In genomic region chr6:34780943-34781289, GRCm38 (mm10) we compare ENCODE assay signal across 8 mouse cellular contexts. TPM values are rescaled to one million over a fixed set of nuclear protein-coding genes. Genes with fewer than 3 reads are reported as not detected.
DNase-seq lines count a peak whose midpoint lies in the region; ATAC-seq and TF ChIP-seq lines count a peak whose summit lies in the region.

No protein-coding gene starts in this region.

- H3K4me2 ChIP-seq in embryonic facial prominence, embryonic 15.5 days (replicated peaks): peak overlapping the region; percentile 56
- H3K4me2 ChIP-seq in intestine, embryonic 16.5 days (ENCODE audit: low read depth, low read length): peak overlapping the region; percentile 84
- H3K4me2 ChIP-seq in neural tube, embryonic 12.5 days (replicated peaks): peak overlapping the region; percentile 71

- no peak for TF ChIP-seq CTCF in left cerebral cortex, adult 2 months (IDR thresholded peaks at IDR 0.05)

- no peaks in the 10 kb centered on the region for H3K4me1 ChIP-seq in embryonic facial prominence, embryonic 15.5 days
- no peaks in the 10 kb centered on the region for H3K4me1 ChIP-seq in intestine, embryonic 16.5 days (ENCODE audit: control insufficient read depth, insufficient read depth, low read length)
- H3K4me1 ChIP-seq in neural tube, embryonic 12.5 days: no peaks in the 10 kb centered on the region

- ATAC-seq in embryonic facial prominence, embryonic 15.5 days (ENCODE audit: insufficient number of reproducible peaks, low FRiP score, low TSS enrichment, low read depth): no peak
- ATAC-seq in intestine, embryonic 16.5 days: no peak
- ATAC-seq in neural tube, embryonic 12.5 days (ENCODE audit: low FRiP score, low read depth): 0 out of 2 replicates have a peak, but pooled peaks have one; percentile 7
- no peak for ATAC-seq in frontal cortex, adult (ENCODE audit: low TSS enrichment)

- 3% methylated on average over 13 of the region's 13 CpGs for WGBS in embryonic facial prominence, embryonic 15.5 days
- WGBS in intestine, embryonic 16.5 days: 3% methylated on average over 13 of the region's 13 CpGs
- WGBS in neural tube, embryonic 12.5 days: 6% methylated on average over 13 of the region's 13 CpGs

- H3K9me3 ChIP-seq in embryonic facial prominence, embryonic 15.5 days (replicated peaks): no peaks in the 10 kb centered on the region
- H3K9me3 ChIP-seq in intestine, embryonic 16.5 days (ENCODE audit: control insufficient read depth, low read length): no peaks in the 10 kb centered on the region
- no peaks in the 10 kb centered on the region for H3K9me3 ChIP-seq in neural tube, embryonic 12.5 days

- H3K9ac ChIP-seq in embryonic facial prominence, embryonic 15.5 days: peak overlapping the region; percentile 65
- peak overlapping the region; percentile 89 for H3K9ac ChIP-seq in intestine, embryonic 16.5 days (ENCODE audit: low read depth, low read length)
- peak overlapping the region; percentile 88 for H3K9ac ChIP-seq in neural tube, embryonic 12.5 days

- H3K27ac ChIP-seq in left cerebral cortex, adult 2 months: peak overlapping the region; percentile 98
- peak overlapping the region; percentile 98 for H3K27ac ChIP-seq in embryonic facial prominence, embryonic 15.5 days (replicated peaks)
- H3K27ac ChIP-seq in intestine, embryonic 16.5 days (ENCODE audit: low read length): peak overlapping the region; percentile 96
- peak overlapping the region; percentile 85; the same call in 1 of the 2 replicates for H3K27ac ChIP-seq in neural tube, embryonic 12.5 days

- DNase-seq in left cerebral cortex, adult 2 months (ENCODE audit: extremely low spot score in 1 of 2, low spot score in 2 of 2): no peak
- no peak for DNase-seq in left cerebral cortex, adult 9 months (ENCODE audit: low spot score in 2 of 2)
- no peak for DNase-seq in left cerebral cortex, postnatal 10 days (ENCODE audit: extremely low spot score in 1 of 2, low spot score in 2 of 2)
- DNase-seq in layer of hippocampus, adult 18-20 months (ENCODE audit: low spot score in 2 of 2): no peak

- no peaks in the 10 kb centered on the region for H3K27me3 ChIP-seq in embryonic facial prominence, embryonic 15.5 days
- no peaks in the 10 kb centered on the region for H3K27me3 ChIP-seq in intestine, embryonic 16.5 days (replicated peaks; ENCODE audit: control insufficient read depth, insufficient read depth, low read length)
- H3K27me3 ChIP-seq in neural tube, embryonic 12.5 days (replicated peaks): no peaks in the 10 kb centered on the region

- H3K4me3 ChIP-seq in left cerebral cortex, adult 2 months: peak overlapping the region; percentile 74
- H3K4me3 ChIP-seq in embryonic facial prominence, embryonic 15.5 days (replicated peaks): peak overlapping the region; percentile 67
- peak overlapping the region; percentile 68 for H3K4me3 ChIP-seq in intestine, embryonic 16.5 days (ENCODE audit: low read length)
- H3K4me3 ChIP-seq in neural tube, embryonic 12.5 days: peak overlapping the region; percentile 67

- intact Hi-C loops in left cerebral cortex, adult 2 months (cut with DNase I): loop anchor here (1.0 to 2.0 kb wide), 2 partner anchors 52 to 97 kb away; partner anchors contain the start of gene Cyren
- intact Hi-C loops in left cerebral cortex, postnatal 10 days (cut with DNase I): loop anchor here (5.0 to 10.0 kb wide), 2 partner anchors 96 to 214 kb away; partner anchors contain the start of gene Cyren

- H3K36me3 ChIP-seq in embryonic facial prominence, embryonic 15.5 days: 0 out of 2 replicates have a peak, but pooled peaks cover 8% of the 10 kb centered on the region
- no peaks in the 10 kb centered on the region for H3K36me3 ChIP-seq in intestine, embryonic 16.5 days (ENCODE audit: control insufficient read depth, insufficient read depth, low read length)
- no peaks in the 10 kb centered on the region for H3K36me3 ChIP-seq in neural tube, embryonic 12.5 days

RNA-seq across cellular contexts. Expression of gene Agbl3, which starts 0.7 kb away (rescaled TPM):
- total RNA-seq in left cerebral cortex, adult 2 months (2021): 10 to 100 TPM; 13.8 to 14.3 TPM
- 8.1 and 8.9 TPM in 2 replicates for polyA plus RNA-seq in embryonic facial prominence, embryonic 15.5 days (2015; fragmentation: Nextera tagmentation; extraction: Ambion mirVana)
- 3.0 and 3.4 TPM in 2 replicates for polyA plus RNA-seq in intestine, embryonic 16.5 days (2015; fragmentation: Nextera tagmentation; extraction: Ambion mirVana)
- 8.4 and 9.1 TPM in 2 replicates for polyA plus RNA-seq in neural tube, embryonic 12.5 days (2016; fragmentation: Nextera tagmentation; extraction: Ambion mirVana)
- total RNA-seq in left cerebral cortex, postnatal 10 days (2021): 10 to 100 TPM; 17.1 to 19.7 TPM
- total RNA-seq in layer of hippocampus, adult 18-20 months (2021): 10 to 100 TPM; 13.5 to 13.7 TPM
